Mouse (Mus musculus) T-cell, adult 66 days (primary cell): Measurements from ENCODE around the gene Spdye4a. TPM values are rescaled to one million over a fixed set of nuclear protein-coding genes. Genes with fewer than 3 reads are reported as not detected.

Experiments used
- total RNA-seq, 2 experiments: library from RNA; stranded (reverse); gene quantifications; 3 replicates in 1 of 2; 4 replicates in 1 of 2; pipeline ENCODE4 v1.2.4; 2023

Gene Spdye4a
- not detected for total RNA-seq

GRCm38 (mm10) chr5:143226790-143227189 lies at the start of gene Spdye4a:
Gene Spdye4a, minus strand, starts transcription at chr5:143226890.

GRCm38 (mm10) chr5:143269363-143270150 lies 42.9 kb upstream of the Spdye4a start, which contains the start of gene Zfp316:
Gene Zfp316, minus strand, starts transcription at chr5:143270022.

GRCm38 (mm10) chr5:143235028-143235693 lies 8.5 kb upstream of the Spdye4a start, which contains the start of gene Zfp12:
Gene Zfp12, plus strand, starts transcription at chr5:143235163.

GRCm38 (mm10) chr5:143180255-143181076 lies 46.2 kb downstream of the Spdye4a start, which contains the start of the genes Rbak and Spdye4b:
Gene Rbak, minus strand, starts transcription at chr5:143180775.
Gene Spdye4b, plus strand, starts transcription at chr5:143181017.

Other genes starting within 250 kb of the Spdye4a start
- 10 to 100 TPM; 10.6 to 11.0 TPM for gene Rnf216, start 113.9 kb downstream of the Spdye4a start, total RNA-seq
- under 1 TPM in 1 of 2 experiments, not detected in 1; 0.44 TPM for gene Olfr718-ps1, start 79.3 kb downstream of the Spdye4a start, total RNA-seq
- gene Rbak, start 46.1 kb downstream of the Spdye4a start, total RNA-seq: 10 to 100 TPM; 10.9 to 12.5 TPM
- gene Spdye4b, start 45.9 kb downstream of the Spdye4a start, total RNA-seq: not detected
- gene Zfp12, start 8.3 kb upstream of the Spdye4a start, total RNA-seq: 10 to 100 TPM; 36.1 to 37.2 TPM
- 1 to 10 TPM; 1.6 to 1.9 TPM for gene Zfp316, start 43.1 kb upstream of the Spdye4a start, total RNA-seq
- gene Zfp853, start 66.7 kb upstream of the Spdye4a start, total RNA-seq: 1 to 10 TPM; 1.3 to 2.1 TPM
- gene E130309D02Rik, start 88.5 kb upstream of the Spdye4a start, total RNA-seq: 10 to 100 TPM; 35.1 to 37.7 TPM
- gene Zdhhc4, start 102.4 kb upstream of the Spdye4a start, total RNA-seq: 10 to 100 TPM; 58.3 to 67.9 TPM
- gene Grid2ip, start 130.4 kb upstream of the Spdye4a start, total RNA-seq: not detected
- gene Kdelr2, start 176.9 kb upstream of the Spdye4a start, total RNA-seq: 10 to 100 TPM; 28.6 to 35.0 TPM
- 1 to 10 TPM; 9.4 to 10.0 TPM for gene Daglb, start 237.7 kb upstream of the Spdye4a start, total RNA-seq